Mouse (Mus musculus): ENCODE data around the gene Acap3.

Gene Acap3

GRCm38 (mm10) chr4:155891551-155892001, at the start of gene Acap3, which contains the start of gene Pusl1:
Acap3 (plus strand) TSS chr4:155891822.
Pusl1 (minus strand) TSS chr4:155891781.
- peak; percentile 95 for DNase-seq (ENCODE audit: low read depth, low spot score)

GRCm38 (mm10) chr4:155843231-155843630, 48.4 kb upstream of the Acap3 start:
- DNase-seq (ENCODE audit: low read depth, low spot score): no peak

- DNase-seq (ENCODE audit: low read depth, low spot score): peak; percentile 91
These were observed 44.6 kb upstream of the Acap3 start, which contains the start of gene Dvl1 for GRCm38 (mm10) chr4:155846871-155847578. Dvl1 (plus strand) TSS chr4:155847402.

- DNase-seq (ENCODE audit: low read depth, low spot score): no peak
These were observed 43.9 kb upstream of the Acap3 start for GRCm38 (mm10) chr4:155847591-155848352.

- no peak for DNase-seq (ENCODE audit: low read depth, low spot score)
These were observed 43.1 kb upstream of the Acap3 start for GRCm38 (mm10) chr4:155848434-155849095.

GRCm38 (mm10) chr4:155849391-155849790, 42.2 kb upstream of the Acap3 start:
- no peak for DNase-seq (ENCODE audit: low read depth, low spot score)

- DNase-seq (ENCODE audit: low read depth, low spot score): no peak
These were observed 41.7 kb upstream of the Acap3 start for GRCm38 (mm10) chr4:155849792-155850451.

GRCm38 (mm10) chr4:155851368-155851767, 40.3 kb upstream of the Acap3 start:
- no peak for DNase-seq (ENCODE audit: low read depth, low spot score)

- no peak for DNase-seq (ENCODE audit: low read depth, low spot score)
These were observed 39.6 kb upstream of the Acap3 start for GRCm38 (mm10) chr4:155851951-155852411.

- DNase-seq (ENCODE audit: low read depth, low spot score): no peak
These were observed 38.2 kb upstream of the Acap3 start for GRCm38 (mm10) chr4:155853421-155853820.

- DNase-seq (ENCODE audit: low read depth, low spot score): no peak
These were observed 36.6 kb upstream of the Acap3 start for GRCm38 (mm10) chr4:155854991-155855390.

GRCm38 (mm10) chr4:155856071-155856470, 35.6 kb upstream of the Acap3 start:
- DNase-seq (ENCODE audit: low read depth, low spot score): no peak

- DNase-seq (ENCODE audit: low read depth, low spot score): no peak
These were observed 34.7 kb upstream of the Acap3 start for GRCm38 (mm10) chr4:155856881-155857280.

- DNase-seq (ENCODE audit: low read depth, low spot score): peak; percentile 82
These were observed 32.3 kb upstream of the Acap3 start for GRCm38 (mm10) chr4:155859318-155859717.

GRCm38 (mm10) chr4:155861787-155862186, 29.8 kb upstream of the Acap3 start:
- no peak for DNase-seq (ENCODE audit: low read depth, low spot score)

GRCm38 (mm10) chr4:155863001-155863400, 28.6 kb upstream of the Acap3 start, which contains the start of gene Tas1r3:
Tas1r3 (minus strand) TSS chr4:155863362.
- no peak for DNase-seq (ENCODE audit: low read depth, low spot score)

- no peak for DNase-seq (ENCODE audit: low read depth, low spot score)
These were observed 22.9 kb upstream of the Acap3 start for GRCm38 (mm10) chr4:155868614-155869298.

GRCm38 (mm10) chr4:155869317-155870033, 22.1 kb upstream of the Acap3 start, which contains the start of the genes Cptp and Ints11:
Cptp (minus strand) TSS chr4:155869440.
Ints11 (plus strand) TSS chr4:155869546.
- DNase-seq (ENCODE audit: low read depth, low spot score): peak; percentile 93

- DNase-seq (ENCODE audit: low read depth, low spot score): no peak
These were observed 20.2 kb upstream of the Acap3 start for GRCm38 (mm10) chr4:155871404-155871803.

GRCm38 (mm10) chr4:155883587-155883986, 8.0 kb upstream of the Acap3 start:
- DNase-seq (ENCODE audit: low read depth, low spot score): no peak
